Mouse (Mus musculus) c-Kit-positive CD71-negative TER-119-negative erythroid progenitor cells, embryonic 14.5 days (primary cell): ENCODE measurements around the gene Tubb2b.
A peak's percentile ranks its signal among the peaks of the same experiment; 100 is the strongest.
"Not testable (repeated sequence)": the region's sequence is repeated elsewhere in the genome, so short reads cannot be mapped to it uniquely, and the experiment has no call there.

Source experiments
- DNase-seq: peaks from one replicate; pipeline ENCODE4 v3.0.0-alpha.2; 2013; ENCODE audit warnings: low read depth

Tubb2b gene

DNA sequence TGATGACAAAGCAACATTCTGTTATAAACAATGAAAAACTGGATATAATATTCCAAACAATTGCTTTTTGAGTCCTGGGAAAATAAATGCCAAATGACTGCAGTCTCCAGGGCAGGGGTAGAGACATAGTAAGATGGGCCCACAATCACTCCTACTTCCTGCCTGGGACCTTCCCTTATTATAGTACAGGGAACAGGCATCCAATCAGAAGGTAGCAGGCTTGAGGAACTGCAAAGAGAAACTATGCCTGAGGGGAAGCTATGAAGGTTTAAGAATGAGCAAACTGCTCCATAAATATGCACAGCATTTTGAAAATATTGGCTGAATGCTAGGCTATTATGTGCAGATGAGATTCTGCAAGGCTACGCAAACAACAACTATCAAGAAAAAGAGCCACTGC, 23.3 kb downstream of the Tubb2b start:
- DNase-seq: no peak

DNA sequence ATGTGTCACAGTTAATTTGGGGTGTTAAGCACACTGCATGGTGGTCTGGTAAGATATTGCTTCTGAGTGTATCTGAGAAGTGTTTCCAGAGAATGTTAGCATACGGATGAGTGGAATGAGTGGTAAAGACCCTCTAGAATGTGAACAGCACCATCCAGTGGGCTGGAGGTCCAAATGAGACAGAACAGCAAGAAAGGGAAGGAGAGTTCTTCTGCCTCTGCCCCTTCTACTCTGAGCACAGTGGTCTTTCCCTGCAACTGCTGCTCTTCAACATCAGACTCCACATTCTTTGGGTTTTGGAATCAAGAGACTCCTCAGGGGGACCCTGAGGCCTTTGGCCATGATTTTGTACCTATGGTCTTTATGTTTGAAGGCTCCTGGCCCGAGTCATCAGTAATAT, 24.0 kb downstream of the Tubb2b start:
- no peak for DNase-seq

DNA sequence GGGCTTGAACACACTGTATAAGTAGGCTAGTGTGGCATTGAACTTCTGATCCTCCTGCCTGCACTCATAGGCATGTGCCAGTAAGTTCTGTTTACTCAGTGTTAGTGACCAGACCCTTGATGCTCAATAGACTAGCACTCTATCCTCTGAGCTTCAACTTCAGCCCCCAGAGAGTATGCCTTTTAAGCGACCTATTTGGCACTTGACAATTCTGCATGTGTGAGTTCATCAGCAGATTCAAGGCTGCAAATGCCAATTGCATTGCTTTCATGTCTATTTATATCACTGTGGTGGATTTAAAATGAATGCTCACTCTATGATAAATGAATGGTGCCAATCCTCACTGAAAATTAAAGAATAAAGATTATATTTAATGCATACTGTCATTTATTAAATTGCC, 24.9 kb downstream of the Tubb2b start:
- DNase-seq: no peak

DNA sequence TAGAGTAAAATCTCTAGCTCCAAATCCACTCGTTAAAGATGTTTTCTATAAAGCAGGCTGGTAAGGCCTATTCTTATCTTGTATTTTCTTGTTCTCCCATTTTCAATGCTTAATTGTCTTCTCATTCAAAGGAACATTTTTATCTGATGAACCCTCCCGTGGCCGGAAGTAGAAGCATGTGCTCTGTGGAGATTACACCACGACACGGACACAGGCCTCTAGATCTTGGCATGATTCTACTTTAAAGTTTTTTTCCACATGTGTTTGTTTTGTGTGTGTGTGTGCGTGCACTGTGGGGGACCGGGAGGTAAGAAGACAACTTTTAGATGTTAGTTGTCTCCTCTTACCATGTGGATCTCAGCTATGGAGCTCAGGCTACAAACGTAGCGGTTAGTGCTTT, 28.4 kb downstream of the Tubb2b start:
- no peak for DNase-seq

DNA sequence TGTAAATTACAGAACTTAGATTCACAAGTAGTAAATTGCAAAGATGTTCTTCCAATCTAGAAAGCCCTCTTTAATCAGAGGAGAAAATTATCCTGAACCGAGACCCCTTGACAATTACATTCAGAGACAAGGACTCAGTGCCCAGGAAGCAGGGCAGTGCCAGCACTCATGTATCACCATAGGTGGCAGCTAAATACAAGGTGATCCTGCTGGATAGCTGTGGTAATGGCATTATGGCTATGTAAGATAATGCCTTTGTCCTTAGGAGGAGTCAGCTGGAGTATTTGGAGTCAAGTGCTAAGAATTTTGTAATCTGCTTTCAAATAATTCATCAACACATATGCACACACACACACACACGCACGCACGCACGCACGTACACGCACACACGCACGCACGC, 29.0 kb downstream of the Tubb2b start:
- no peak for DNase-seq

DNA sequence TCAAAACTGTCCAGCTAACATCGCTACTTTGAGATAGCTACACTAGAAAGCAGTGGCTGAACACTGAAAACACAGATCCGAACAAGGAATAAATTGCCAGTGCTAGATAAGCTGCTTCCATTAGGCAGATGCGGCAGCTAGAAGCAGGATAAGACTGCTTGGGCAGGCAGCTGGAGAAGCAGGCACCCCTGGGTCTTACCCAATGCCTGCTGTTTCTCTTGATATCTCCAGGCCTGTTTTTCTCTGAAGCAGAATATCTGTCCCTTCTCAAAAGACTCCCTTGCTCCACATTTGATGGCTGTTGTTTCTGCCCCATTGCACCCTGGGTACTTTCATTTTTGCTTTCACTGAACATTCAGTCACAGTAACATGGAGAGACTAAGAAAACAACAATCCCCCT, 29.5 kb downstream of the Tubb2b start:
- DNase-seq: no peak

DNA sequence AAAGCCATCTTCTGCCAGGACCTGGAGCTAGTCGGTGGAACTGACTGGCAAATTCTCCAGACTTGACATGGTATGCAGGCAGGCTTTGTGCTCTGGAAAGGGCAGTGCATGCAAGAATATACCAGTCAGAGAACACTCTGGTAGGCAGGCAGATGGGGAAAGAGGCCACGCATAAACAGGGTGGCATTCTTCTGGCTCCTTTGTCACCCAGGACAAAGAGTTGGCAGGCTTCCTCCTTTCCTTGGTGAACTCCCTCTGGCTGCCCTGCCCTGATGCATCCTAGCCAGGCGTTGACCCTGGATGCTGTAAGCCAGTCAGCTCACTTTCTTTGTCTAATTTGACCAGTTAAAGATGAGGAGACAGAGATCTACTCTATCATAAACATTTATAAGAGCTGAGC, 33.2 kb downstream of the Tubb2b start:
- DNase-seq: no peak

DNA sequence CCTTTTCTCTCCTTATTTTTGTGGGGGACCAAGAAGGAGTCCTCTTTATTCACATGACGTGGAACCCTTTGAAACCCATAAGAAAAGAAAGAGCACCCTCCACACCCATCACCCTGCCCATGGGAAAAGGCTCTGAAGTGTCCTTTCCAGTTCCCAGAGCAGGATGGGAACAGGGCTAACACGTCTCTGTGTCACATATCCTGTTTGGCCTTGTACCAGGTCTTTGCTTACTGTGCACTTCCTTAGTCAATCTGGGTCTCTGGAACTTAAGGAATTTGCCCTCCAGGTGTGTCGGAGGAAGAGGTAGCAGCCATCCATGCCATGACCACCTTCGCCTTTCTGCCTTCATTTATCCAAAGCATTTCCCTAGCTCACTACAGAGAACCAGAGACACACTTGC, 33.8 kb downstream of the Tubb2b start:
- no peak for DNase-seq

DNA sequence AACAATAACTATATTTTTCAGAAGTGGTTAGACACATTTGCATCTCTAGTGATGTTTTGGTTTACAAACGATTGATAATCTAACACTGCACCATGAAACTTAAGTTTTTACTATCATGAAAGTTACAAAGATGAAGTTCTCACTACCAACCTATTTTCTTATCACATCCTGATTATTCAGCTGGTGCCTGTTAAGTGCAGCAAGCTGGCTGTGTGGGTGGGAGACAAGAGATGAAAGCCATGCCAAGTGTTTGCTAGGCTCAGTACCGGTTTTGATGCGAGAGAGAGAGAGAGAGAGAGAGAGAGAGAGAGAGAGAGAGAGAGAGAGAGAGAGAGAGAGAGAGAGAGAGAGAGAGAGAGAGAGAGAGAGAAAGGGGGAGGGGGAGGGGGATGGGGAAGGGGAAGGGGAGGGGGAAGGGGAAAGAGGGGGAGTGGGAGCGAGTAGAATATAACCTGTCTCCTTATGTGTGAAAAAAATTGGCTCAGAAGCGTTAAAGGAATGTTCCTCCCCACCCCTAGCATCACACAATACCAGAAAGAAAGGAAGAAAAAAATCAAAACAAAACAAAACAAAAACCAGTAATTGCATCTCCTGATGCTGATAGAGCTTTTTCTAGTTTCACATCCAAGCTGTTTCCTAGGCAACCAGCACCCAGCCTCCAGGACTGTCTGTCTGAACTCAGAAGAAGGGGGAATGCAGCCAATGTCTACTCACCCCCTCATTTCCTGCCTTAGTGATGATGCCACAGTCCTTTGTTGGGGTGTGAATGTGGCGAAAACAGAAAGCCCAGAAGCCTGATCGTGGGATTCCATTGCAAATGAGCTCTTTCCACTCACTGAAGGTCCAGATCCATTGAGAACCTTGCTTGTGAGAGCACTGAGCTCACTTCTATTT, 34.5 kb downstream of the Tubb2b start:
- no peak for DNase-seq

DNA sequence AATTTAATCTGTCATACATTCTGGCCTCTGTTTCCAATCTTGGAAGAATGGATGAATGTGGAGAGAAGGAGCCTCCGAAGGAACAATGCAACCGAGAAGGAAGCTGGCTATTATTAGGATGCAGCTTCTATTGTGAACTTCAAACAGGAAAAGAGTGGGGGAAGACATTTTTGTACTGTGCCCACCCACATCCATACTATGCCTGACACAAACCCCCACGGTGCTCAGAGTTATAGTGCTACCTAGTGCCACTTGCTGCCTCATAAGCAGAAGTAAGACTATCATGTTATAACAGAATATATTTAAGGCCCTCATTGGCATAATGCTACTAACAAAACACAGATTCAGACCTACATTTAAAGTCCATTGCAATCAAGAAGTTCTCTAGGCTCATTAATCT, 40.9 kb downstream of the Tubb2b start:
- DNase-seq: no peak

DNA sequence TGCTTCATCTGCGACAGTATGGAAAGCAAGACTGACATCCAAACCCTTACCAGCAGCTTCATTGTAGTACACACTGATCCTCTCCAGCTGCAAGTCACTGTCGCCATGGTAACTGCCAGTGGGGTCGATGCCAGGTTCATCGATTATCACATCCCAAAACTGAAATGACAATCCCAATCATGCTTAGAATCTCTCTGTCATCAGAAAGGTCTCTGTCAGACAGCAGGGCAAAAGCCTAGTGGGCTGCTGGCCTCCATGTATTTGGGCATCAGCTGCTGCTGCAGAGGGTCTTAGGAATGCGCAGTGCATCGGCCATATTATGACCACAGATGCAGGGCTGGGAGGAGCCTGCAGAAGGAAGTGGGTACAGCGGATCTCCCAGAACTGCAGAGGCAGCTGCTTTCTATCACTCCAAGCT, 41.4 kb downstream of the Tubb2b start:
- no peak for DNase-seq

DNA sequence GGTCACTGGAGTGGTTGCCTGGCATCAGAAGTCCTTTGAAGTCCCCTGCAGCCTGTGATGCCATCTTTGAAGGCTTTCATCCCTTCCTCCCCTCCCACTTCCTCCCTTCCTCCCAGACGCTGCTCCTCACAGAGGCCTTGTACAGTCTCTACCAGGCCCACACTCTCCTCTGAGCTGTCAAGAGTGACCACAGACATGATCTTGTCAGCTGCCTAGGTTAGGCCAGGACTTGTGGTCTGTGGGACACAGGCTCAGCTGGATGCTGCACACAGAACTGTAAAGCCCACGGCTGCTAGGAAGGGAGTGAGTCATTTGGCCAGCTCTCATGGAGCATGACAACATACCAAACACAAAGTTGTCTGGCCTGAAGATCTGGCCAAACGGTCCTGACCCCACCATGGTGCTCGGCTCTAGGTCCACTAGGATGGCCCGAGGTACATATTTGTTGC, 42.0 kb downstream of the Tubb2b start:
- not testable (repeated sequence) for DNase-seq

DNA sequence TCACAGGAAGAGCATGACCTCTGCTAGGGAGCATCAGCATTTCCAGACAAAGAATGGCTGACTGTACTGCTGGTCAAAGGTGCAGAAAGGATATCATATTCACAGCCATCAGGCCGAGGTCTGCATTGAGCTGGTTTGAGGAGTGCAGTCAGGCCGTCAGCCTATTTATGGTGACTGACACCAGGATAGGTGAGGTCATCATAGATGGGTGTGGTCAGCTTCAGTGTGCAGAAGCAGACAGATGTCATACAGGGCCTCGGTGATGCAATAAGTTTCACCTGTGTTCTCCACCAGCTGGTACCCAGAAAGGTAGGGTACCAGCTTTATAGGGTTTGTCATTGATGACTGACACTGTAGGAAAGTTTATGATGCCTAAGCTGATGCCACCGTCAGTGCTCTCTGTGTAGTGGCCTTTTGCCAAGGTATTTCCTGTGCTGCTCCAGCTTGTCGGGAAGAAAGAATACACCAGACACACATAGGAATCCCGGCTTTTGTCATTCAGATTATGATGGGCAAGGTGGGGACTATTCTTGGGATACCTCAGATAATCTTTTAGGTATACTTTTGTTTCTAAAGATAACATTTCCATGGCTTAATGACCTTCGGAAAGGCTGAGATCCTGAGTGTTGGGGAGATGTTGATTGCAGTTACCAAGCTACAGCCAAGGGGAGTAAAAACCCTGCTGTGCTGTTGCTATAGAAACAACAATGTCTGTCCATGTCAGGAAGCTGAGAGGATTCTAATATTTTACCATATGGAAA, 43.0 kb downstream of the Tubb2b start:
- DNase-seq: no peak

DNA sequence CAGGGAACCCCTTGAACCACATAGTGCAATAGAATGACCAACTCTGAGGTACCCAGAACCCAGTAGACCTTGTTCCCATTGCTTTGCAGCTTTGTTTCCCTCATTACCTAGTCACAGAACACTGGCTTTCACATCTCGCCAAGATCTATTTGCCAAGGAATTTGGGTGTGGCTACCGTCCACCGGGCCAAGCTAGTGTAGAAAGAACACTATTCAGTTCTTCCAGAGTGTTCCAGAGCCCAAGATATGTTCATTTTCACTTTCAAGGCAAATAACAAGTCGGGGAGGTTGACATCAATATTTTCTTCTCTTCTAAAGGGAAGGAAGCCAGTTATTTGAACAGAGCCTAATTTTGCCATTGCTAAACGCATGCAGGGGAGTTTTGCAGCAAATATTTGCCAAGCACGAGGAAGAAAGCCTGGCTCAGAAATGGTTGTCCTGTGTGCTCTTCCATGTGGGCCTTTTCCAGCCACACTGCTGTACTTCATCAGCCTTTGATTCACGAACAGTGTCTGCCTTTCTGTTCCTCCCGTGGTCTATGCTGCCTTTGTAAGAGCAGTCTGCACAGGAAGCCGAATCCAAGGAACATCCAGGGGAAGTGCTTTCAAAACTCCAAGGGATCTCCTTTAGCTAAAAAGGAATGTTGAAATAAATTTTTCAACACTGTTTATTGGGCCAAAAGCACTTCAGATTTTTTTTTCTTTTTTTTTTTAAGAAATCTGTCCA, 46.1 kb downstream of the Tubb2b start:
- no peak for DNase-seq

DNA sequence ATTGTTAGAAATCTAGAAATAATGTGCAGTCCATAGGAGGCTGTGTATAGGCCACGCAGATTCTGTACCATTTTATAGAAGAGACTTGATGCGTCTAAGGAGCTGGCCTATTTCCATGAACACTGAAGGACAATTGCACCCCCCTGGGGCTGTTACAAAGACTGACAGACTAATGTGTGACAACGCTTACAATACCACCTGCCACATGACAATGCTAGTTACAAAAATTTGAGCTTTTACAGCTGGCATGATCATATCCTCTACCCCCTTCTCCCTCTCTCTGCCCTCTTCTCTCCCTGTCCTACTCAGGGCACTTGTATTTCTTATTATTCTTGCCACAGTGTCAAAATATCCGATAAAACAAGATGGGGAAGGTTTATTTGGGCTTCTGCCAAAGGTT, 48.3 kb downstream of the Tubb2b start:
- no peak for DNase-seq

DNA sequence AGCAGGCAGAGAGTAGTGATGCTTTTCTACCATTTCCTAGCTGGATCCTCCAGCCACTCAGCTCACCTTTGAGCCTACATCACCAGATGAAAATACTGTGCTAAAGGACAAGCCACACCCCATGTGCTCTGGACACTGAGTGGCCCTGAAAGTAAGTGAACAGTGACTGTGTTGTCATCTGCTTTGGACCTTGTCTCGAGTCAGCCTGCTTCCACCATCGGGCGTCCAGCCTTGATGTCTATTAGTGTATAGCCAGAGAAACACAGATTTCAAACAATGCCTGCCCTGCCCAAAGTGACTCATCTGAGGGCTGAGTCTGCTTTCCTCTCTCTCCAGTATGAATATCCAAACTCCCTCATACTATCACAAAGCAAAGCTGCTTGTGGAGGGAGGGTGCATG, 50.5 kb downstream of the Tubb2b start:
- DNase-seq: no peak

DNA sequence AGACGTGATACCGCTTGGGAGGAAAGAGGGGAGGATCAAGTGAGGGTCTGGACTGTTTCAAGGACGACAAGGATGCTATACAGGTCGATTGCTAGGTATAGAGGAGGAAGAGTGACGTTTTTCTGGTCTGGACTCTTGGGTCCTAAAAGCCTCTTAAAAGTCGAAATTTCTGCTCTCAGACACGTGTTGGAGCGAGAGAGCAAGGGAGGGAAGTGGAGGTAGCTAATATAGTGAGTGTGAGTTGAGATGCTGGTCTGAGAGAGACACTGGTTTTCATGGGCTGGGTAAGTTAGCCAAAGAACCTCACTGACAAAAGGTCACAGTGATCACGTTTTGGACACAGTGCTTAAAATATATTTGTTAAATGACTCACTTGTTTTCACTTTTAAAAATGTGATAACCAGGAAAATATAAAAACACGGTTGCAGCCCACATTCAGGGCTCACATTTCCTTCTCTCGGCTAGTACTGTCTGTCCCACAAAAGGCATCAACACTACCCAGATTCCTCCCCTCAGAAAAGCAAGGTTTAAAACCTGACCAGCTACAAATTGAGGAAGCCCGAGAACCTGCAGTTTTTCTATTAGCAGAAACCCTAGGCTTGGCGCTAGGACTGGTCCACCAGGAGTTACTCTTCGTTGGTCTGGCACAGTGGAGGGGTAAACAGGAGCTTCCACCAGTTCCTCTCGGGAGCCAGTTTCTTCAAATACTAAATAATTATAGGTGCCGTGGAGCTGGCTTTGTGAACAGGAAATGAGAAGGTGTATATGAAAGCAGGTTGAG, 51.6 kb downstream of the Tubb2b start:
- no peak for DNase-seq

DNA sequence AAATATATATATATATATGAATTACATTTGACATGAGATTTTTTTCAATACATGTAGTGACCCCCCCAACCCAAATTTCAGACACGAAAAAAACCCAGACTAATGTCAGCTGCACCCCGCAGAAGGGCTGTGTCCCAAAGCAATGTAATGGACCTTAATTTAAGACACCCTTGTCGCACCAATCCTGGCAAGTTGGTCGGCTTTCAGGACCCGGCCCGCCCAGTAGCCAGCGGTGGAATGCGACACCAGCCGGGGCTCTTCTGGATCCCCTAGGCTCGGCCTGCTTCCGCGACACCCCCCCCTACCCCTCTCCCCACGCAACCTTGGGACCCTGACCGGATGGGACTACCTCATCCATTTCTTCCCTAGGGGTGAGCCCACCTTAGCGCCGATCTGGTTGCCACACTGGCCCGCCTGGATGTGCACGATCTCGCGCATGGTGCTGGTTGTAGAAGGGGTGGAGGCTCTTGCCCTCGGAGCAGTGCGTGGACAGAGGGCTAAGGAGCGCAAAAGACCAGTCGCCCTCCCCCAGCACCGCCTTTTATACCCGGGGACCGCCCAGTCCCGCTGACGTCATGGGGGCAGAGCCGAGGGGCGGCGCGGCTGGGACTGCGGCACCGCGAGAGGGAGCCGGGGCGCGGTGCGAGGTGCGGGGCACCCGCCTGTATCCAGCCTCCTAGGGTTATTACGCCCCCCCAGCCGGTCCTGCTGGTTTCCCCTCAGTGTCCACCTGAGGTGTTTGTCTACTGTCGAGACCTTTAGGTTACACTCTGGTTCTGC, 52.6 kb downstream of the Tubb2b start, which contains the start of gene Tubb2a:
Gene Tubb2a, minus strand, starts transcription at position 516 of the 780 bp plus-strand sequence.
- DNase-seq: peak; percentile 70
